Mouse (Mus musculus) ES-E14 (cell line): Measurements from ENCODE around the gene Nos1ap. TPM values are rescaled to one million over a fixed set of nuclear protein-coding genes. Genes with fewer than 3 reads are reported as not detected.

Experiments
- DNase-seq: peaks from one replicate; pipeline ENCODE4 v3.0.0-alpha.2; 2013; ENCODE audit warnings: low read depth, low spot score
- H3K27ac ChIP-seq: 2 replicates; pipeline ENCODE4 v1.5.1; 2012; ENCODE audit warnings: low read depth, mild to moderate bottlenecking, low read length, moderate library complexity, mixed read lengths; ENCODE audit not compliant: poor library complexity, insufficient read depth, severe bottlenecking
- H3K36me3 ChIP-seq: 2 replicates; pipeline ENCODE4 v1.6.1; 2012; ENCODE audit warnings: mild to moderate bottlenecking, low read length, moderate library complexity, mixed read lengths; ENCODE audit not compliant: control insufficient read depth, poor library complexity, insufficient read depth, severe bottlenecking
- H3K4me1 ChIP-seq, 2 experiments: fragments of 150-350 bp in 1 of 2; sonication (generic) in 1 of 2; 2 replicates each; pipeline ENCODE4 v1.6.1; 2012; ENCODE audit warnings: low read length in 2 of 2, mild to moderate bottlenecking in 1 of 2, mixed read lengths in 1 of 2; ENCODE audit not compliant: control insufficient read depth in 2 of 2, insufficient read depth in 2 of 2, poor library complexity in 1 of 2
- H3K4me3 ChIP-seq, 2 experiments: fragments of 150-350 bp in 1 of 2; sonication (generic) in 1 of 2; 2 replicates each; pipeline ENCODE4 v1.5.1; 2012; ENCODE audit warnings: low read length in 2 of 2, low read depth in 1 of 2, mild to moderate bottlenecking in 1 of 2, mixed read lengths in 1 of 2; ENCODE audit not compliant: insufficient read depth in 1 of 2, poor library complexity in 1 of 2, severe bottlenecking in 1 of 2
- H3K9ac ChIP-seq: 2 replicates; pipeline ENCODE4 v1.6.1; 2012; ENCODE audit warnings: low read depth, mild to moderate bottlenecking, low read length, mixed read lengths; ENCODE audit not compliant: poor library complexity, insufficient read depth, severe bottlenecking
- H3K9me3 ChIP-seq: fragments of 150-350 bp; sonication (generic); 2 replicates; pipeline ENCODE4 v1.6.1; 2012; ENCODE audit warnings: low read depth, mild to moderate bottlenecking, low read length; ENCODE audit not compliant: control insufficient read depth, insufficient read depth
- CHD2 ChIP-seq: IDR thresholded peaks from 2 replicates; pipeline ENCODE4 v1.6.1; 2014; ENCODE audit warnings: mild to moderate bottlenecking, low read depth, low read length, inconsistent platforms
- HCFC1 ChIP-seq: IDR thresholded peaks from 2 replicates; pipeline ENCODE4 v1.6.1; 2012; ENCODE audit warnings: low read length, inconsistent platforms, borderline replicate concordance; ENCODE audit not compliant: insufficient read depth
- MAFK ChIP-seq: IDR thresholded peaks from 2 replicates; pipeline ENCODE4 v1.6.1; 2014; ENCODE audit warnings: mild to moderate bottlenecking, low read depth, low read length, inconsistent platforms; ENCODE audit not compliant: insufficient read depth
- ZC3H11A ChIP-seq: IDR thresholded peaks from 2 replicates; pipeline ENCODE4 v1.6.1; 2012; ENCODE audit warnings: low read depth, mild to moderate bottlenecking, inconsistent platforms, low read length, borderline replicate concordance
- ZNF384 ChIP-seq: IDR thresholded peaks from 2 replicates; pipeline ENCODE4 v1.6.1; 2012; ENCODE audit warnings: low read depth, low read length, inconsistent platforms
- in situ Hi-C, 2 experiments: fragments of 600-800 bp; cut with MboI; formaldehyde crosslinking; loops; one replicate each; pipeline ENCODE4 v1.15.1; 2025; ENCODE audit warnings: low sequenced_read_pairs in 2 of 2, inconsistent platforms in 1 of 2; ENCODE audit not compliant: unreplicated experiment in 2 of 2
- total RNA-seq: library from RNA; depleted of rRNA; stranded (reverse); fragments of 300-350 nt; gene quantifications from 2 replicates; pipeline ENCODE4 v1.2.3, GENCODE M21; 2012

The Nos1ap gene
- total RNA-seq, 1 experiment: 0.49 TPM

DNA sequence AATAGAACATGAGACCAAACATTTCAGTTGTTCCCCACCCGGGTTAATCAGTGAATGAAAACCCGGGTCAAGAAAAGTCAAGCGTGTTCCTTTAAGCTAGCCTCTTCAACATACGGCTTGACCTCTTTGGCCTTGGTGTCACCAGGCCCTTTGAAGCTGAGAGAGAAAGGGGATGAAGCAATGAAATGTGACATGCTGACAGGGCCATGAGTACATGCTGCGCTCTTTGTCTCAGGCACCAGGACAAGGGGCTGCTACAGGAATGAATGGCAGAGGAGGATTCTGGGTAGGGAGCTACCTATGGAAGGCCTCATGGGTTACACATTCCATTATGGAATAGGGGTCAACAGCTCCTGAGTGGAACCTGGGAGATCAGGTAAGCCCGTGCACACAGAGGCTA, 286.6 kb downstream of the Nos1ap start:
- Histone ChIP-seq H3K36me3 (no peaks in the 10 kb centered on the region), H3K4me1 (no peaks in the 10 kb centered on the region), H3K4me3 (no peak overlapping the region), H3K27ac (no peak overlapping the region), H3K9ac (no peak overlapping the region), H3K9me3 (no peaks in the 10 kb centered on the region)
- no peak for DNase-seq
- in situ Hi-C loops: no loop called here
- no peak for TF ChIP-seq ZC3H11A
- no peak for TF ChIP-seq CHD2
- no peak for TF ChIP-seq HCFC1
- TF ChIP-seq ZNF384: no peak
- TF ChIP-seq MAFK: no peak

DNA sequence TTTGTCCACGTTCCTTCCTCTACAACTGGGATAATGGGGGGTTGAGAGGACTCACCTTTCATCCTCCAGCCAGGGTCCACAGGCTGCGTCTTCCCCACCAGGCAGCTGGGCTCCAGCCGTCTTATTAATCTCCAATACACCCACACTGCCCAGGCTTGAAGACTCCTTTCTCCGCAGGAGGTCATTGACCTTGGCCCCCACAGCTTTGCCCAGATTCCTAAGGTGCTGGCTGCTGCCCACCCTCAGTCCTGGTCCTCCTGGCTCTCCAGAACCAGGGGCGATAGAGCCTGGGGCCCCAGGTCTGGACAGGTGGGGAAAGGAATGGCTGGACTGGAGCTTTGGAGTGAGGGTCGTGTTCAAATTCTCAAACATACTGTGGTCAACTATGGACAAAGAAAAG, 287.2 kb downstream of the Nos1ap start:
- no peak overlapping the region for H3K9ac ChIP-seq
- in situ Hi-C loops: no loop called here
- DNase-seq: no peak
- H3K9me3 ChIP-seq: no peaks in the 10 kb centered on the region
- no peaks in the 10 kb centered on the region for H3K36me3 ChIP-seq
- H3K4me1 ChIP-seq: no peaks in the 10 kb centered on the region
- no peak overlapping the region for H3K4me3 ChIP-seq
- no peak for TF ChIP-seq CHD2
- TF ChIP-seq ZC3H11A: no peak
- TF ChIP-seq MAFK: no peak
- no peak for TF ChIP-seq ZNF384
- no peak for TF ChIP-seq HCFC1
- H3K27ac ChIP-seq: no peak overlapping the region

GRCm38 (mm10) chr1:170301686-170302085, 288.0 kb downstream of the Nos1ap start:
- no peaks in the 10 kb centered on the region for H3K9me3 ChIP-seq
- H3K27ac ChIP-seq: no peak overlapping the region
- no peaks in the 10 kb centered on the region for H3K36me3 ChIP-seq
- H3K4me3 ChIP-seq: no peak overlapping the region
- no peaks in the 10 kb centered on the region for H3K4me1 ChIP-seq
- TF ChIP-seq ZNF384 (no peak), CHD2 (no peak), ZC3H11A (no peak), MAFK (no peak), HCFC1 (no peak)
- no peak overlapping the region for H3K9ac ChIP-seq
- in situ Hi-C loops: no loop called here
- DNase-seq: no peak

- no peak overlapping the region for H3K27ac ChIP-seq
- no peak for DNase-seq
- in situ Hi-C loops: loop anchor here in 1 of 2 experiments (25.0 kb wide), 1 partner anchor 313 kb away; no protein-coding TSS in a partner anchor
- H3K9ac ChIP-seq: no peak overlapping the region
- H3K36me3 ChIP-seq: no peaks in the 10 kb centered on the region
- no peak for TF ChIP-seq MAFK
- TF ChIP-seq ZC3H11A: no peak
- no peak for TF ChIP-seq CHD2
- TF ChIP-seq HCFC1: no peak
- no peak for TF ChIP-seq ZNF384
- H3K4me3 ChIP-seq: no peak overlapping the region
- H3K9me3 ChIP-seq: no peaks in the 10 kb centered on the region
- no peaks in the 10 kb centered on the region for H3K4me1 ChIP-seq
These were observed 290.2 kb downstream of the Nos1ap start for GRCm38 (mm10) chr1:170299496-170299895.

- H3K36me3 ChIP-seq: no peaks in the 10 kb centered on the region
- TF ChIP-seq ZNF384 (no peak), MAFK (no peak), HCFC1 (no peak), ZC3H11A (no peak), CHD2 (no peak)
- no peaks in the 10 kb centered on the region for H3K4me1 ChIP-seq
- no peak for DNase-seq
- no peak overlapping the region for H3K4me3 ChIP-seq
- H3K9ac ChIP-seq: no peak overlapping the region
- in situ Hi-C loops: loop anchor here in 1 of 2 experiments (25.0 kb wide), 1 partner anchor 317 kb away; no protein-coding TSS in a partner anchor
- no peaks in the 10 kb centered on the region for H3K9me3 ChIP-seq
- no peak overlapping the region for H3K27ac ChIP-seq
These were observed 294.7 kb downstream of the Nos1ap start for GRCm38 (mm10) chr1:170294786-170295570.
